Mouse (Mus musculus): ENCODE measurements around the gene Gpr1. TPM values are rescaled to one million over a fixed set of nuclear protein-coding genes. Genes with fewer than 3 reads are reported as not detected.
"Not testable (repeated sequence)": the region's sequence is repeated elsewhere in the genome, so short reads cannot be mapped to it uniquely, and the experiment has no call there.

Gpr1 gene
- total RNA-seq, 2 experiments from 2014 or later: not detected

DNA sequence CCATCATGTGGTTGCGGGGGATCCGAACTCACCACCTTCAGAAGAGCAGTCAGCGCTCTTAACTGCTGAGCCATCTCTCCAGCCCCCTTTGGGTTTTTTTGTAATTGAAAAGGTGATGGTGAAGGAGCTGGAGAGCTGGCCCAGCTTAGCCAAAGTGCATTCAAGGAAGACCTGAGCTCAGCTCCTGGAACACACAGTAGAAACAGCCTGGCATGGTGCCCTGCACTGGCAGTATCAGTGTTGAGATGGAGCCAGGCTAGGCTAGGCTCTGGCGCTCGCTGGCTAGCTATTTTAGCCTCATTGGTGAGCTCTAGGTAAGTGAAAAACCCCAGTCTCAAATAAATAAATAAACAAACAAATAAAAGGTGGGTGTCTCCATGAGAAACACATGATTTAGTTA is 32.1 kb downstream of the Gpr1 start:
- no peak for ATAC-seq (replicated peaks; ENCODE audit: low FRiP score, poor library complexity, severe bottlenecking)

DNA sequence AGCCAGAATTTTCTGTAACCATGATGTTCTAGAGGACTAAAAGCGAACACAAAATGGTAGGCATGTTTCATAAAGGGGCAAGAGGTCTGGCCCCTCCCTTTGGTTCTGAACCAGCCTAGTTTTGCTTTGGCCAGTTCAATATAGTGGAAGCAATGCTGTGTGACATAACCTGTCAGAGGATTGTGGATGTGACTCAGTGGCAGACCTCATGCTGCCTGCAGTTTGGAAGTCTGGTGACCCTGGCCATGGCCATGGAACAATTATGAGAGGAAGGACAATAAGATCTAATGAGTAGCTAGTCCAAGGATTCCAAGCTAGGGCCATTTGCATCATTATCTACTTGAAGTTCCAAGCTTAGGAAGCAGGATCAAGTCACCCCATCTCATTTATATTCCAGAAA is 32.9 kb downstream of the Gpr1 start:
- no peak for ATAC-seq (replicated peaks; ENCODE audit: low FRiP score, poor library complexity, severe bottlenecking)

DNA sequence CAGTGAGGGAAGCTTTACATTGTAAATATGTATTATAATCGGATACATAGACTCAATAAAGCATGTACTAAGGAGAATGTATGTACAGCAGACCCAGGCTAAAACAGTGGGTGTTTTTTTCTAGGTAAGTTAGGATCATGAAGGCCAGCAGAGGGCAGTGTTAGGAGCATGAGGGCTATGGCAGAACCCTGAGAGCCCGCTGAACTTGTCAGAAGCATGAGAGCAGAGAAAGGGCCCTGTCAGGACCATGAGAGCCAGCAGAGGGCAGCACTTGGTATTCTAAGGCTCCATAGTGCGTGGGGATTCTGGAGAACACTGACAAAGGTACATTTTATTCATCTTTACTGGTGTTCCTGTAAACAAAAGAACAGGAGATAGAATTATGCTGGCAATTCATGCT is 33.3 kb downstream of the Gpr1 start:
- ATAC-seq (replicated peaks; ENCODE audit: low FRiP score, poor library complexity, severe bottlenecking): peak; percentile 76

DNA sequence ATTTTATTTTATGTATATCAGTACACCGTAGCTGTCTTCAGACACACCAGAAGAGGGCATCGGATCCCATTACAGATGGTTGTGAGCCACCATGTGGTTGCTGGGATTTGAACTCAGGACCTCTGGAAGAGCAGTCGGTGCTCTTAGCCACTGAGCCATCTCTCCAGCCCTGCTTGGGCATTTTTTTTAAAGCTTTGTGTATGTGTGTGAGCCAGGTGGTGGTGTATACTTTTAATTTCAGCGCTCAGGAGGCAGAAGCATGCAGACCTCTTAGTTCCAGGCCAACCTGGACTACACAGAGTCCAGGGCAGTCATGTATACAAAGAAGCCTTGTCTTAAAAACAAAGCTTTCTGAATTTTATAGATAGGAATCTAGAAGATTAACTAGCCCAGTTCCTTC is 33.8 kb downstream of the Gpr1 start:
- ATAC-seq (replicated peaks; ENCODE audit: low FRiP score, poor library complexity, severe bottlenecking): not testable (repeated sequence)

DNA sequence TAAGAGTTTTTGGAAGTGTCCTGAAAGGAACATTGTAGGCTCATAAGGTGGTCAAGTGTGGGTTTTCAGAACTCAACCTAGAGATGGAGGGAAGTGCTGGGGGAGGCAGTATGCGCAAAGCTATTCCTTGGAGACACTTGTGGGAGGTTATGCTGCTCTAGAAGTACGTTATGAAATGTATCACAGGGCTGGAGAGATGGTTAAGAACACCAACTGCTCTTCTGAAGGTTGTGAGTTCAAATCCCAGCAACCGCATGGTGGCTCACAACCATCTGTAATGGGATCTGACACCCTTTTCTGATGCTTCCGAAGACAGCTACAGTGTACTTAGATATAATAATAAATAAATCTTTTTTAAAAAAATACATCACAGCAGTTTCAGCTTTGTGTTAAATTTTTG is 34.2 kb downstream of the Gpr1 start:
- no peak for ATAC-seq (replicated peaks; ENCODE audit: low FRiP score, poor library complexity, severe bottlenecking)

DNA sequence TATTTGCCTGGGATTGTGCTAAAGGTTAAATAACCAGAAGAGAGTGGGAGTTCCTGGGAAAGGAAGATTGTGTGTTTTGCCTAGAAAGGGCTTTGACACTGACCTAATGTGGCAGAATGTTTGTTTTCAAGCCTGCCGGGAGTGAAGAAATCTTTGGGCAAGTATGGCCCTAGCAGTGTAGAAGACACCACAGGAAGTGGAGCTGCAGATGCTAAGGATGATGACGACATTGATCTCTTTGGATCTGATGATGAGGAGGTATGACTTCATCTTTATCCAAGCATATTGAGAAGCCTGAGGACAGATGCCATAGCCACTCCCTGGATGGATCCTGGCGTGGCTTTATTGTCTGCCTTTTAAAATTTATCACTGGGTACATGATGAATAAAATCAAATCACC is 36.0 kb downstream of the Gpr1 start:
- no peak for ATAC-seq (replicated peaks; ENCODE audit: low FRiP score, poor library complexity, severe bottlenecking)

DNA sequence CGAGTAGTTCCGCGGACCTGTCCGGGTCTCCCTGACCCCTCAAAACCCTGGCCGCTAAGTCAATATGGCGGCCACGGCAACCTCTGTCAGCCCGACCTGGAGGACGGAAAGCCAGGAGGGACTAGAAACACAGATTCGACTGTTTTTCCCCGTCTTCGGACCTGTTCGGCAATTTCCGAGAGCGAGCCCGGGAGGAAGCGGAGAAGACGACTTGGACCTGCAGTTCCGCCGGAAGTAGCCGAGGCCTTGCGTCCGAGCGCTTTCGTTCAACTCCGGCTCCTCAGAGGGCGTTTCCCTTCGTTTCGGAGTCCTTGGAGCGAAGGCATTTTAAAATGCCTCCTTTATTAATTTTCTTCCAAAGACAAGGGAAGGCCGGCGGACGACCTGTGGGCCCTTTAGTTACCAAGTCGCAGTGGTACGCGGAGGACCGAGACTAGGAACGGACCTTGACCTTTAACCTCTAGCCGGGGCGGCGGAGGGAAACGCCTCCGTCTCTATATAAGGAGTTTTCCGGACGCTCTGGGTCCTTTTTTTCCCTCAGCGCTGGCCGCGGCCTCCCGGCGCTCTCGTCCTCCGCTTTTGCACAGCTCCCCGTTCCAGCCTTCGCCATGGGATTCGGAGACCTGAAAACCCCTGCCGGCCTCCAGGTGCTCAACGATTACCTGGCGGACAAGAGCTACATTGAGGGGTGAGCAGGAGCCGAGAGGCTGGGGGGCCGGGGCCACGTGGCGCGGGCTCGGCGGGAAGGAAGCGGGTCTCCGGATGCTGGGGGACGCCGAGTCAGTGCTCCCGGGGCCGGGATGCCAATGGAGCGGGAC is 37.5 kb downstream of the Gpr1 start, which contains the start of the genes Eef1b2 and Ndufs1:
Gene Eef1b2, plus strand, starts transcription at position 222 of the 818 bp plus-strand sequence.
Gene Ndufs1, minus strand, starts transcription at position 230 of the 818 bp plus-strand sequence.
- peak; percentile 88 for ATAC-seq (replicated peaks; ENCODE audit: low FRiP score, poor library complexity, severe bottlenecking)

DNA sequence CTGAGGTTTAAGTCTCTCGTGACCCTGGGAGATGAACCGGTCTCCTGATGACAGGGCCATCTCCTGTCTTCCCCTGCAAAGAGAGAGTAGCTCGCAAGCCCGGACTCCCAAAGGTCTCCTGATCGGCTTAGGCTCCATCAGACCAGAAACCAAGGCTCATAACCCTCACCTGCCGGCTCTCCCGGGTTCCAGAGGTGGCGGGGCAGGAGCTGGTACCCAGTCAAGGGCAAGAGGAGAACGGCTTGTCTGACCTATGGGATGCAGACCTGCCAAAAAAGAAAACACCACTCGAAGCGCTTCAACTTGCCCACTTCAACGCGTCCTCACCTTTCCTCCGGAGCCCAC is 38.1 kb downstream of the Gpr1 start:
- peak; percentile 44 for ATAC-seq (replicated peaks; ENCODE audit: low FRiP score, poor library complexity, severe bottlenecking)

DNA sequence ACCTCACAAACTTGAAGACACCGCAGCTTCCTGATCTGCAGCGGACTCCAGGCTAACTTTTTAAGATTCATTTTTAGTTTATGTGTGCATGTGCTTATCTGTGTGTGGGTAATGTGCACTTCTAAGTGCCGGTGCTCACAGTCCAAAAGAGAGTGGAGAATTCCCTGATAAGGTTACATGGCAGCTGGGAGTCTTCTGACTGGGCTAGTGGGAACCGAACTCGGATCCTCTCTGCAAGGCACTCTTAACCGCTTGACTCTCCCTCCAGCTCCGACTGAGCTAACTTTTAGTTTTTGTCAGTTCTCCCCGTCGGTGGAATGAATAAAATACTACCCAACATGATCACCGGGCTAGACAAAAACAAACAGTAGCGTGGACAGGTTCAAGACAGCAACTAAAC is 38.5 kb downstream of the Gpr1 start:
- ATAC-seq (replicated peaks; ENCODE audit: low FRiP score, poor library complexity, severe bottlenecking): peak; percentile 31

DNA sequence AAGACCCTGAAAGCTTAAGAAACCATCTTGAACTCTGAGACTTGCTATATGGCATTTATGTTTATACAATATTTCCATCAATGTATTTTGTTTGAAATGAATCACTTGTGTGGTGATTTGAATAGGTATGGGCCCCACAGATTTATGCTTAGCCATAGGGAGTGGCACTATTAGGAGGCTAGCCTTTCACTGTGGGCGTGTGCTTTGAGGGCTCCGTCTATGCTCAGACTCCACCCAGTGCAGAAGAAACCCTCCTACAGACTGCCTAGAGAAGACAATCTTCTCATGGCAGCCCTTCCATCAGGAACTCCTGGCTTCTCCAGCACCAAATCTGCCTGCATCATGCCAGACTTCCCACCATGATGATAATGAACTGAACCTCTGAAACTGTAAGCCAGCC is 45.7 kb downstream of the Gpr1 start:
- ATAC-seq (replicated peaks; ENCODE audit: low FRiP score, poor library complexity, severe bottlenecking): peak; percentile 69

DNA sequence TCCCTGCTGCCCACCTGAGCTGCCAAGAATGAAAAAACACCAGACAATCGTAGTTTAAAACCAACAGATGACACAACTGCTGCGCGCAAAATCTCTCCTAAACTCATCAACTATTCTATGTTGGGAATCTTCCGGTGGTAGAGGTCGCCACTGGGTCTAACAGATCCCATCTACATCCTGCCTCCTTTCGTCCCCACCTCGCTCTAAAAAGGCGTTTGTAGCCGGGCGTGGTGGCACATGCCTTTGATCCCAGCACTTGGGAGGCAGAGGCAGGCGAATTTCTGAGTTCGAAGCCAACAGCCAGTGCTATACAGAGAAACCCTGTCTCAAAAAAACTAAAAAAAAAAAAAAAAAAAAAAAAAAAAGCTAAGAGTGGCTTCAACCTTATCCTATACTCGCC is 74.1 kb downstream of the Gpr1 start:
- no peak for ATAC-seq (replicated peaks; ENCODE audit: low FRiP score, poor library complexity, severe bottlenecking)

DNA sequence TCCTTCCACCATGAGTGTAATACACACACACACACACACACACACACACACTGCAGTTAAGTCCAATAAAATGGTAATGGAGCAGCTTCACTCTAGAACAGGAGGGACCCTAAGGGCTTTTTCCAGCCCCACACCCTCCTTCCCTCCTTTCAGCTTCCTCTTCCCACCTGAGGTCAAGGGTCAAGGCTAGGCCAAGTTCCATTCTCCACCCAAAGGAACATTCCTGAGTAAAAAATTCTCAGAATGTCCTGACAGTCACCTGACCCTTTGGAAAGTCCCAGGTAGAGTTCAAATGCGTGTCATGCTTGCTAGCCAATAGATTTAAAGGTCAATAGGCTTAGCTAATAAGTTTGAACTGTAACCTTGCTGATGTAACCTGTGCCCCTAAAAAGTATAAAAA is 75.8 kb downstream of the Gpr1 start:
- ATAC-seq (replicated peaks; ENCODE audit: low FRiP score, poor library complexity, severe bottlenecking): not testable (repeated sequence)

DNA sequence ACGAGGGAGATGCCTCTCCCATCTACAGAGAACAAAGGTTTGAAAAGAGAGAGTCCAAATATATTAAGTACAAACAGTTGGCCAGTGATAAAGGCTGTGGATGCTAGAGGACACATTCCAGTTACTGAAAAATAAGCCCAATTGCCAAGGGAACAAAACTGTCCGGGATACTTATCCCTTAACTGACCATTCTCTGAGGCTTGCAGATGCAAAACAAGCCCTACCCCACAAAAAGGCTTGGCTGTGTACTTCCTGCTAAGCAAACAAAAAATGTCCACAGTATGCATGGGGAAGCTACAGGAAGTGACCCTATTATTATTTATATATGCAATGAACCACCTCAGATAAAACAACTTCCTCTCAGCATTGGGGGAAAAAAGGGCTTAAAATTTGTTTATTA is 76.4 kb downstream of the Gpr1 start:
- ATAC-seq (replicated peaks; ENCODE audit: low FRiP score, poor library complexity, severe bottlenecking): no peak

DNA sequence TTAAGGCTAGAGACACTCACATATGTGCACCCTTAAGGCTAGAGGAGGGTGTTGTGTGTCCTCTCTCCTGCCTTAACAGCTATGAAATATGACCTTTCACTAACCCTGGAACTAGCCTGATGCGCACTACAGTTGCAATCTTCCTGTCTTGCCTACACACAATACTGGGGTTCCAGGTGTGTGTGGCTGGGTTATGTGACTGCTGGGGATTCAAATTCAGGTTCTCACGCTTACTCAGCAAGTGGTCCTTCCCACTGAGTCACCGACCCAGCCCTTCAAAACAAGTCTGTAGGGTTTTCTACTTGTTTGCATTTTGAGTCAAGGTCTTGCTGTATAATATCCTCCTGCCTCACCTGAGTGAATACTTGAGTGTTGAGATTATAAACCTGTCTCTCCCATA is 79.8 kb downstream of the Gpr1 start:
- no peak for ATAC-seq (replicated peaks; ENCODE audit: low FRiP score, poor library complexity, severe bottlenecking)

Other genes starting within 250 kb of the Gpr1 start
- gene Ino80d, start 99.9 kb downstream of the Gpr1 start, total RNA-seq (2015; ENCODE audit: low replicate concordance): 22.5 and 28.4 TPM in 2 replicates
- gene Ino80d, start 99.9 kb downstream of the Gpr1 start, total RNA-seq (2017; ENCODE audit: low replicate concordance): 10.3 and 12.4 TPM in 2 replicates
- gene Eef1b2, start 37.7 kb downstream of the Gpr1 start, total RNA-seq (2015; ENCODE audit: low replicate concordance): 258 and 276 TPM in 2 replicates
- gene Eef1b2, start 37.7 kb downstream of the Gpr1 start, total RNA-seq (2017; ENCODE audit: low replicate concordance): 379 and 551 TPM in 2 replicates
- gene Ndufs1, start 37.7 kb downstream of the Gpr1 start, total RNA-seq (2015; ENCODE audit: low replicate concordance): 47.3 and 53.7 TPM in 2 replicates
- 55.9 and 56.6 TPM in 2 replicates for gene Ndufs1, start 37.7 kb downstream of the Gpr1 start, total RNA-seq (2017; ENCODE audit: low replicate concordance)
- gene Zdbf2, start 58.7 kb upstream of the Gpr1 start, total RNA-seq (2015; ENCODE audit: low replicate concordance): not detected in 2 replicates
- not detected in 2 replicates for gene Zdbf2, start 58.7 kb upstream of the Gpr1 start, total RNA-seq (2017; ENCODE audit: low replicate concordance)
- not detected in 2 replicates for gene Adam23, start 231.3 kb upstream of the Gpr1 start, total RNA-seq (2015; ENCODE audit: low replicate concordance)
- not detected in 2 replicates for gene Adam23, start 231.3 kb upstream of the Gpr1 start, total RNA-seq (2017; ENCODE audit: low replicate concordance)

All from erythroblast, adult 5-6 weeks (primary cell).